Mouse (Mus musculus): ENCODE data around the gene Trp53bp2. TPM values are rescaled to one million over a fixed set of nuclear protein-coding genes. Genes with fewer than 3 reads are reported as not detected.

The Trp53bp2 gene
- total RNA-seq, 2 experiments from 2014 or later: 19.0 to 20.1 TPM

- no peak for DNase-seq (ENCODE audit: low spot score in 2 of 2)
Observed at GRCm38 (mm10) chr1:182460291-182461244, 51.6 kb downstream of the Trp53bp2 start.

GRCm38 (mm10) chr1:182461261-182461660 lies 52.3 kb downstream of the Trp53bp2 start:
- DNase-seq (ENCODE audit: low spot score in 2 of 2): no peak

- DNase-seq (ENCODE audit: low spot score in 2 of 2): no peak
Observed at GRCm38 (mm10) chr1:182461813-182462212, 52.8 kb downstream of the Trp53bp2 start.

GRCm38 (mm10) chr1:182465309-182465708 lies 56.3 kb downstream of the Trp53bp2 start:
- DNase-seq (ENCODE audit: low spot score in 2 of 2): no peak

GRCm38 (mm10) chr1:182465978-182466377 lies 57.0 kb downstream of the Trp53bp2 start:
- DNase-seq (ENCODE audit: low spot score in 2 of 2): no peak

GRCm38 (mm10) chr1:182475005-182475796 lies 66.2 kb downstream of the Trp53bp2 start:
- peak in 1 of 2 experiments; percentile 31 for DNase-seq (ENCODE audit: low spot score in 2 of 2)

GRCm38 (mm10) chr1:182478935-182479334 lies 70.0 kb downstream of the Trp53bp2 start:
- no peak for DNase-seq (ENCODE audit: low spot score in 2 of 2)

GRCm38 (mm10) chr1:182481138-182481537 lies 72.2 kb downstream of the Trp53bp2 start:
- DNase-seq (ENCODE audit: low spot score in 2 of 2): no peak

- no peak for DNase-seq (ENCODE audit: low spot score in 2 of 2)
Observed at GRCm38 (mm10) chr1:182481646-182482295, 72.8 kb downstream of the Trp53bp2 start.

- DNase-seq (ENCODE audit: low spot score in 2 of 2): no peak
Observed at GRCm38 (mm10) chr1:182482991-182483909, 74.3 kb downstream of the Trp53bp2 start.

- DNase-seq (ENCODE audit: low spot score in 2 of 2): peak in 1 of 2 experiments; percentile 17
Observed at GRCm38 (mm10) chr1:182483910-182484274, 74.9 kb downstream of the Trp53bp2 start.

GRCm38 (mm10) chr1:182488503-182488902 lies 79.5 kb downstream of the Trp53bp2 start:
- no peak for DNase-seq (ENCODE audit: low spot score in 2 of 2)

GRCm38 (mm10) chr1:182489803-182490452 lies 81.0 kb downstream of the Trp53bp2 start:
- peak; percentile 93 for DNase-seq (ENCODE audit: low spot score in 2 of 2)

- no peak for DNase-seq (ENCODE audit: low spot score in 2 of 2)
Observed at GRCm38 (mm10) chr1:182490568-182490967, 81.6 kb downstream of the Trp53bp2 start.

- DNase-seq (ENCODE audit: low spot score in 2 of 2): no peak
Observed at GRCm38 (mm10) chr1:182491839-182492238, 82.9 kb downstream of the Trp53bp2 start.

GRCm38 (mm10) chr1:182494285-182495145 lies 85.5 kb downstream of the Trp53bp2 start:
- DNase-seq (ENCODE audit: low spot score in 2 of 2): no peak

- no peak for DNase-seq (ENCODE audit: low spot score in 2 of 2)
Observed at GRCm38 (mm10) chr1:182496685-182497084, 87.7 kb downstream of the Trp53bp2 start.

GRCm38 (mm10) chr1:182497736-182498135 lies 88.8 kb downstream of the Trp53bp2 start:
- no peak for DNase-seq (ENCODE audit: low spot score in 2 of 2)
